In genomic region chr6:128494646-128495331, GRCm38 (mm10) we compare ENCODE assay signal across 19 mouse cellular contexts. TPM values are rescaled to one million over a fixed set of nuclear protein-coding genes. Genes with fewer than 3 reads are reported as not detected.
DNase-seq lines count a peak whose midpoint lies in the region; ATAC-seq and TF ChIP-seq lines count a peak whose summit lies in the region.
"Had no signal": no experiment of that assay in that cellular context is flagged by ENCODE, and none has a peak within 500 bp of the region (broad histone marks: within the 10 kb centered on the region; RNA-seq: fewer than 3 reads in every experiment).

No protein-coding gene starts in this region.

- peak; percentile 29 to 43 for DNase-seq in heart, adult 18-20 months
- DNase-seq in heart, postnatal 25 days (ENCODE audit: low spot score): no peak
- peak; percentile 48 for DNase-seq in liver, postnatal 0 days
- no peak for DNase-seq in liver, embryonic 11.5 days (ENCODE audit: low spot score)
- peak; percentile 44 for DNase-seq in lung, adult 2 months
- no peak for DNase-seq in right cerebral cortex, adult 18-20 months
- DNase-seq in spleen, adult 18-20 months: no peak
- DNase-seq: B cell, adult 2 months; cerebellum, adult 9-10 months; embryo, embryonic 11 days; gastrocnemius, postnatal 10 days; layer of hippocampus, postnatal 36 days; thymus, postnatal 36 days had no signal

- no peak for TF ChIP-seq EP300 in liver, postnatal 0 days (IDR thresholded peaks at IDR 0.05; ENCODE audit: low read depth)

- no peak overlapping the region; the same call in 1 of the 2 replicates for H3K27ac ChIP-seq in liver, postnatal 0 days (ENCODE audit: low read depth)
- no peak overlapping the region for H3K27ac ChIP-seq in liver, embryonic 11.5 days (ENCODE audit: low read depth, low read length)
- H3K27ac ChIP-seq: hindbrain, postnatal 0 days; macrophage; neural tube, embryonic 12.5 days; stomach, postnatal 0 days had no signal

- no peaks in the 10 kb centered on the region for H3K27me3 ChIP-seq in liver, postnatal 0 days (ENCODE audit: insufficient read depth, low read length)
- H3K27me3 ChIP-seq in liver, embryonic 11.5 days (replicated peaks; ENCODE audit: control insufficient read depth, insufficient read depth, low read length): no peaks in the 10 kb centered on the region
- H3K27me3 ChIP-seq: neural tube, embryonic 12.5 days had no signal

- TF ChIP-seq POLR2A in lung, adult 2 months (IDR thresholded peaks at IDR 0.05; ENCODE audit: borderline replicate concordance, extremely low read depth, low read depth, low read length): no peak

- H3K4me3 ChIP-seq in liver, postnatal 0 days (ENCODE audit: low read depth, low read length): no peak overlapping the region
- H3K4me3 ChIP-seq in liver, embryonic 11.5 days (ENCODE audit: low read depth, low read length): no peak overlapping the region
- no peak overlapping the region for H3K4me3 ChIP-seq in lung, adult 2 months (replicated peaks; ENCODE audit: extremely low read depth, low read depth, low read length)
- H3K4me3 ChIP-seq: erythroblast, embryonic 14.5 days; neural tube, embryonic 12.5 days had no signal

- no peak overlapping the region for H3K4me2 ChIP-seq in liver, postnatal 0 days (ENCODE audit: low read depth, low read length)
- H3K4me2 ChIP-seq in liver, embryonic 11.5 days: no peak overlapping the region
- H3K4me2 ChIP-seq: neural tube, embryonic 12.5 days had no signal

- H3K4me1 ChIP-seq in liver, postnatal 0 days (ENCODE audit: insufficient read depth): no peaks in the 10 kb centered on the region
- H3K4me1 ChIP-seq in liver, embryonic 11.5 days (replicated peaks; ENCODE audit: control insufficient read depth, insufficient read depth, low read length): no peaks in the 10 kb centered on the region
- H3K4me1 ChIP-seq in lung, adult 2 months (ENCODE audit: control insufficient read depth, insufficient read depth, low read length): no peaks in the 10 kb centered on the region; the same call in 1 of the 2 replicates
- H3K4me1 ChIP-seq: neural tube, embryonic 12.5 days had no signal

- WGBS in liver, postnatal 0 days (ENCODE audit: insufficient replicate concordance): 63% methylated on average over 15 of the region's 15 CpGs
- WGBS in liver, embryonic 11.5 days: 75% methylated on average over 15 of the region's 15 CpGs
- 50% methylated on average over 15 of the region's 15 CpGs for WGBS in lung, adult 2 months

- peaks cover 29% of the 10 kb centered on the region for H3K36me3 ChIP-seq in liver, postnatal 0 days (replicated peaks; ENCODE audit: insufficient read depth, low read length)
- no peaks in the 10 kb centered on the region for H3K36me3 ChIP-seq in liver, embryonic 11.5 days (ENCODE audit: control insufficient read depth, insufficient read depth, low read length)
- H3K36me3 ChIP-seq: neural tube, embryonic 12.5 days had no signal

- H3K9ac ChIP-seq in liver, postnatal 0 days (replicated peaks): no peak overlapping the region
- no peak overlapping the region for H3K9ac ChIP-seq in liver, embryonic 11.5 days (ENCODE audit: low read depth, low read length)
- H3K9ac ChIP-seq: neural tube, embryonic 12.5 days had no signal

- peak; percentile 81 for ATAC-seq in liver, postnatal 0 days
- ATAC-seq in liver, embryonic 11.5 days (replicated peaks; ENCODE audit: low FRiP score): no peak
- ATAC-seq: hindbrain, postnatal 0 days; midbrain, embryonic 16.5 days had no signal

- no peak for TF ChIP-seq CTCF in liver, postnatal 0 days (IDR thresholded peaks at IDR 0.05; ENCODE audit: low read depth)
- TF ChIP-seq CTCF in lung, adult 2 months (IDR thresholded peaks at IDR 0.05; ENCODE audit: insufficient read depth, low read length): no peak

- H3K9me3 ChIP-seq in liver, postnatal 0 days (ENCODE audit: low read length): no peaks in the 10 kb centered on the region
- H3K9me3 ChIP-seq in liver, embryonic 11.5 days (ENCODE audit: control insufficient read depth, low read length): no peaks in the 10 kb centered on the region
- H3K9me3 ChIP-seq: neural tube, embryonic 12.5 days had no signal

- intact Hi-C loops in heart, postnatal 25 days (cut with DNase I): no loop called here

RNA-seq across cellular contexts. Expression of gene Pzp, which starts 31.7 kb away (rescaled TPM):
- 1 to 10 TPM; 2.0 to 3.4 TPM for total RNA-seq in heart, adult 18-20 months (2021)
- total RNA-seq in heart, postnatal 25 days (2021): 1 to 10 TPM; 1.5 to 1.7 TPM
- polyA plus RNA-seq in liver, postnatal 0 days (2015; fragmentation: Nextera tagmentation; extraction: Ambion mirVana): 1,244 and 1,400 TPM in 2 replicates
- 17.8 and 19.8 TPM in 2 replicates for polyA plus RNA-seq in liver, embryonic 11.5 days (2014; fragmentation: Nextera tagmentation; extraction: Ambion mirVana)
- 0.31 and 0.54 TPM in 2 replicates for polyA plus RNA-seq in lung, adult 2 months (2012; rRNA removed)
- total RNA-seq: hindbrain, postnatal 0 days; layer of hippocampus, postnatal 36 days had no signal
- polyA plus RNA-seq: macrophage; midbrain, embryonic 16.5 days; neural tube, embryonic 12.5 days had no signal

RNA-seq across cellular contexts. Expression of gene Fkbp4, which starts 56.3 kb away (rescaled TPM):
- total RNA-seq in heart, adult 18-20 months (2021): 100 to 1,000 TPM; 352 to 419 TPM
- total RNA-seq in heart, postnatal 25 days (2021): 100 to 1,000 TPM; 368 to 372 TPM
- 79.9 and 80.2 TPM in 2 replicates for polyA plus RNA-seq in liver, postnatal 0 days (2015; fragmentation: Nextera tagmentation; extraction: Ambion mirVana)
- polyA plus RNA-seq in liver, embryonic 11.5 days (2014; fragmentation: Nextera tagmentation; extraction: Ambion mirVana): 541 and 572 TPM in 2 replicates
- 85.8 and 106 TPM in 2 replicates for polyA plus RNA-seq in lung, adult 2 months (2012; rRNA removed)

Comparison
In these comparisons a context has a peak if more than half of its experiments do, and no peak if none do; other contexts are left out.
1. DNase-seq: peak in heart, adult 18-20 months (2 of 2), liver, postnatal 0 days (single experiment) and lung, adult 2 months (single experiment); none in heart, postnatal 25 days (single experiment), liver, embryonic 11.5 days (single experiment), right cerebral cortex, adult 18-20 months (single experiment) and spleen, adult 18-20 months (0 of 2).
2. RNA of gene Pzp, which starts 31.7 kb away (polyA plus RNA-seq): 1,244 to 1,400 TPM in liver, postnatal 0 days; 17.8 to 19.8 TPM in liver, embryonic 11.5 days and 0.31 to 0.54 TPM in lung, adult 2 months; every median in the first group is over 10 times any median in the second.